Mouse (Mus musculus): Measurements from ENCODE around the gene Defa2.
"Not testable (repeated sequence)": the region's sequence is repeated elsewhere in the genome, so short reads cannot be mapped to it uniquely, and the experiment has no call there.

The Defa2 gene

DNA sequence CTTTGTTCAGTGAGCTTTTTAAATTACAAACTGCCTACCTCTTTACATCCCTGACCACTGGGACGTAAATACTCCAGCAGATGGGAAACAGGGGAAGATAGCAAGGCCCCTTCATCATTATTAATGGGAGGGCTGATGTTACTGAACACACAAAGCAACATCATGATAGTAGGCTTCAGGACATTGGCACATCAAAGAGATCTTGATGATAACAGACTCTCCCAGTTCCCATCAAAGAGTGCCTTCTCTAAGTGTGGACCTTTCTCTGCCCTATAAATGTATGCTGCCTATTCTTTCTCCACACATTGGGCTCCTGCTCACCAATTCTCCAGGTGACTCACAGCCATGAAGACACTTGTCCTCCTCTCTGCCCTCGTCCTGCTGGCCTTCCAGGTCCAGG, at the start of gene Defa2:
Gene Defa2 (plus strand): TSS at position 301 of the 400 bp plus-strand sequence.
- DNase-seq (ENCODE audit: low read depth, low spot score), result not testable (repeated sequence)

DNA sequence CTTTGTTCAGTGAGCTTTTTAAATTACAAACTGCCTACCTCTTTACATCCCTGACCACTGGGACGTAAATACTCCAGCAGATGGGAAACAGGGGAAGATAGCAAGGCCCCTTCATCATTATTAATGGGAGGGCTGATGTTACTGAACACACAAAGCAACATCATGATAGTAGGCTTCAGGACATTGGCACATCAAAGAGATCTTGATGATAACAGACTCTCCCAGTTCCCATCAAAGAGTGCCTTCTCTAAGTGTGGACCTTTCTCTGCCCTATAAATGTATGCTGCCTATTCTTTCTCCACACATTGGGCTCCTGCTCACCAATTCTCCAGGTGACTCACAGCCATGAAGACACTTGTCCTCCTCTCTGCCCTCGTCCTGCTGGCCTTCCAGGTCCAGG, 13.2 kb downstream of the Defa2 start, which contains the start of gene Defa33:
Gene Defa33 (plus strand): TSS at position 301 of the 400 bp plus-strand sequence.
- DNase-seq (ENCODE audit: low read depth, low spot score), result not testable (repeated sequence)

- not testable (repeated sequence) for DNase-seq (ENCODE audit: low read depth, low spot score)
Observed at GRCm38 (mm10) chr8:21427111-21427510, 48.8 kb downstream of the Defa2 start, which contains the start of gene Defa36. Gene Defa36 (plus strand): TSS chr8:21427411.

All from ES-CJ7 (cell line).